Mouse (Mus musculus) heart, adult 2 months (tissue): ENCODE results near the gene Rccd1. TPM values are rescaled to one million over a fixed set of nuclear protein-coding genes. Genes with fewer than 3 reads are reported as not detected.

ENCODE experiments used
- DNase-seq, 2 experiments: peaks; one replicate each; pipeline ENCODE4 v3.0.0; 2021
- H3K27ac ChIP-seq: fragments of 200-600 bp; 2 replicates; pipeline ENCODE4 v1.8.1; 2022
- H3K27me3 ChIP-seq: fragments of 200-500 bp; 2 replicates; pipeline ENCODE4 v1.6.1; 2012; ENCODE audit warnings: mild to moderate bottlenecking, low read length, inconsistent platforms, mixed read lengths; ENCODE audit not compliant: control insufficient read depth, insufficient read depth
- H3K36me3 ChIP-seq: fragments of 200-500 bp; 2 replicates; pipeline ENCODE4 v1.6.1; 2012; ENCODE audit warnings: low read length, inconsistent platforms; ENCODE audit not compliant: control insufficient read depth, insufficient read depth
- H3K4me1 ChIP-seq: fragments of 200-500 bp; 2 replicates; pipeline ENCODE4 v1.6.1; 2011; ENCODE audit warnings: low read length; ENCODE audit not compliant: control insufficient read depth, insufficient read depth
- H3K4me3 ChIP-seq: fragments of 200-600 bp; 2 replicates; pipeline ENCODE4 v1.8.1; 2022
- H3K79me2 ChIP-seq: fragments of 200-500 bp; replicated peaks from 2 replicates; pipeline ENCODE4 v1.6.1; 2012; ENCODE audit warnings: mild to moderate bottlenecking, inconsistent platforms, low read length, moderate library complexity, mixed read lengths; ENCODE audit not compliant: control insufficient read depth, insufficient read depth
- H3K9ac ChIP-seq: fragments of 200-500 bp; 2 replicates; pipeline ENCODE4 v1.6.1; 2012; ENCODE audit warnings: low read depth, mild to moderate bottlenecking, control low read depth, inconsistent platforms, low read length, mixed read lengths
- CTCF ChIP-seq: fragments of 200-600 bp; IDR thresholded peaks from 2 replicates; pipeline ENCODE4 v1.8.1; 2022; ENCODE audit warnings: antibody characterized with exemption, mild to moderate bottlenecking, moderate library complexity
- EP300 ChIP-seq: fragments of 200-500 bp; IDR thresholded peaks from 2 replicates; pipeline ENCODE4 v1.6.1; 2011; ENCODE audit warnings: low read depth, low read length, control low read depth; ENCODE audit not compliant: insufficient read depth
- POLR2A ChIP-seq: fragments of 200-500 bp; IDR thresholded peaks from 2 replicates; pipeline ENCODE4 v1.6.1; 2011; ENCODE audit warnings: mild to moderate bottlenecking, low read depth, low read length, control low read depth; ENCODE audit not compliant: insufficient read depth
- WGBS: fragments of 180-500 bp; shearing (Covaris S2); methylation state at CpG from one replicate; pipeline ENCODE4 v1.1.7; 2018; 5-methylcytosine and 5-hydroxymethylcytosine counted together
- intact Hi-C: fragments of 180-260 bp; cut with DNase I; formaldehyde crosslinking; loops from one replicate; pipeline ENCODE4 v1.15.1; 2025
- polyA plus RNA-seq: library from polyadenylated mRNA; depleted of rRNA; stranded (reverse); fragments of >200 nt; gene quantifications from 2 replicates; pipeline ENCODE4 v1.2.3, GENCODE M21; 2012
- total RNA-seq, 2 experiments: library from RNA; stranded (reverse); gene quantifications; 2 replicates each; pipeline ENCODE4 v1.2.3; 2021

The Rccd1 gene
- total and polyA plus RNA-seq, 3 experiments = 5.6 to 7.0 (median 6.1) TPM

GRCm38 (mm10) chr7:80342858-80343257, 18.6 kb upstream of the Rccd1 start, which contains the start of gene Hddc3:
Gene Hddc3, plus strand, starts transcription at chr7:80343104.
- DNase-seq = peak; percentile 92 to 95
- TF ChIP-seq CTCF (peak; percentile 95), POLR2A (peak; percentile 92), EP300 (peak; percentile 56; the same call in 1 of the 2 replicates)
- peak within 1 kb of the TSS; percentile 78 for H3K9ac ChIP-seq
- H3K4me3 ChIP-seq = peak within 1 kb of the TSS; percentile 96
- intact Hi-C loops = no loop called here
- H3K36me3 ChIP-seq = no peaks in the 10 kb centered on the region
- H3K79me2 ChIP-seq = no peaks in the 10 kb centered on the region
- H3K4me1 ChIP-seq = peaks cover 11% of the 10 kb centered on the region
- 2% methylated on average over 25 of the region's 25 CpGs for WGBS
- H3K27ac ChIP-seq = peak within 1 kb of the TSS; percentile 94
- no peaks in the 10 kb centered on the region for H3K27me3 ChIP-seq

GRCm38 (mm10) chr7:80341793-80342192, 17.5 kb upstream of the Rccd1 start:
- H3K4me1 ChIP-seq = peaks cover 11% of the 10 kb centered on the region
- 61% methylated on average over 7 of the region's 7 CpGs for WGBS

GRCm38 (mm10) chr7:80340793-80341192, 16.5 kb upstream of the Rccd1 start, which contains the start of gene Unc45a:
Gene Unc45a, minus strand, starts transcription at chr7:80341005.
- 2% methylated on average over 11 of the region's 11 CpGs for WGBS
- Histone ChIP-seq H3K4me1 (peaks cover 11% of the 10 kb centered on the region), H3K27me3 (no peaks in the 10 kb centered on the region), H3K36me3 (no peaks in the 10 kb centered on the region), H3K79me2 (no peaks in the 10 kb centered on the region), H3K27ac (peak within 1 kb of the TSS; percentile 95), H3K9ac (peak within 1 kb of the TSS; percentile 83), H3K4me3 (peak within 1 kb of the TSS; percentile 68)
- intact Hi-C loops = loop anchor here (1.0 kb wide), 2 partner anchors 16 to 30 kb away; partner anchors contain the start of gene Rccd1
- DNase-seq = peak; percentile 77 to 82
- TF ChIP-seq CTCF (peak; percentile 72), POLR2A (no peak), EP300 (0 out of 2 replicates have a peak, but pooled peaks have one; percentile 11)

More at GRCm38 (mm10) chr7:80341793-80342192, 17.5 kb upstream of the Rccd1 start:
- no peak for TF ChIP-seq POLR2A
- TF ChIP-seq CTCF = no peak
- TF ChIP-seq EP300 = no peak
- no peaks in the 10 kb centered on the region for H3K79me2 ChIP-seq
- H3K27me3 ChIP-seq = no peaks in the 10 kb centered on the region
- H3K27ac ChIP-seq = no peak overlapping the region
- no peak for DNase-seq
- no peak overlapping the region for H3K9ac ChIP-seq
- no peaks in the 10 kb centered on the region for H3K36me3 ChIP-seq
- intact Hi-C loops = loop anchor here (1.0 kb wide), 2 partner anchors 17 to 29 kb away; partner anchors contain the start of gene Rccd1
- H3K4me3 ChIP-seq = no peak overlapping the region

- H3K4me1 ChIP-seq = peaks cover 11% of the 10 kb centered on the region
- H3K27me3 ChIP-seq = no peaks in the 10 kb centered on the region
- H3K36me3 ChIP-seq = no peaks in the 10 kb centered on the region
- DNase-seq = peak; percentile 97 to 98
- H3K9ac ChIP-seq = peak overlapping the region; percentile 83
- intact Hi-C loops = no loop called here
- under 1% methylated on average over 45 of the region's 45 CpGs for WGBS
- peak overlapping the region; percentile 95 for H3K27ac ChIP-seq
- TF ChIP-seq CTCF (peak; percentile 93), POLR2A (peak; percentile 93), EP300 (peak; percentile 86)
- H3K79me2 ChIP-seq = no peaks in the 10 kb centered on the region
- H3K4me3 ChIP-seq = peak overlapping the region; percentile 68
These were observed 15.8 kb upstream of the Rccd1 start for GRCm38 (mm10) chr7:80339793-80340628.

GRCm38 (mm10) chr7:80339371-80339770, 15.1 kb upstream of the Rccd1 start:
- Histone ChIP-seq H3K79me2 (no peaks in the 10 kb centered on the region), H3K4me1 (peaks cover 11% of the 10 kb centered on the region), H3K36me3 (no peaks in the 10 kb centered on the region), H3K9ac (peak overlapping the region; percentile 57), H3K27ac (peak overlapping the region; percentile 71), H3K27me3 (no peaks in the 10 kb centered on the region), H3K4me3 (peak overlapping the region; percentile 68)
- intact Hi-C loops = no loop called here
- WGBS = 10% methylated on average over 17 of the region's 17 CpGs
- peak; percentile 36 to 58 for DNase-seq
- TF ChIP-seq POLR2A = no peak
- TF ChIP-seq CTCF = no peak
- TF ChIP-seq EP300 = no peak
